Mouse (Mus musculus): Measurements from ENCODE around the gene Bpifb4. TPM values are rescaled to one million over a fixed set of nuclear protein-coding genes. Genes with fewer than 3 reads are reported as not detected.
A peak's percentile ranks its signal among the peaks of the same experiment; 100 is the strongest.

Gene Bpifb4
- total and polyA plus RNA-seq, 3 experiments: not detected

DNA sequence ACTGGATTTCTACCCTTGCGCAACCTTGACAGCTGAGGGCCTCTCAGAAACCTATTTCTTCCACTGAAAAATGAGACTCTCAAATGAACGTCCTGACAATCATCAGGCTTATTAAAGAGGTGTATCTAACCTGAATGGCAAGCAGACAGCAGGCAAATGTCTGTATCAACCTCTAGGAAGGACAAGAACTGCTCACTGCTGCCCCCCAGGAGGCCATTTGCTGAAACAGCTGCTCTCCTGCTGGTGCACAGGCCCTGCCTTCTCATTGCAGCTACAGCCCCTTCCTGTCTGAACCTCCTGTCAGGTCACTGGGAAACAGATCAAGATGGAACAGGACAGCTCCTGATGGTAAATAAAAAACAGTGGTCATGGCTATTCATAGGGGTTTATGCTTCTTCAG is 68.3 kb downstream of the Bpifb4 start:
- Histone ChIP-seq H3K27me3 (ENCODE audit: control insufficient read depth in 1 of 2, insufficient read depth in 2 of 2, low read length in 2 of 2) (no peaks in the 10 kb centered on the region), H3K79me2 (ENCODE audit: control insufficient read depth, insufficient read depth, low read length, poor library complexity) (no peaks in the 10 kb centered on the region), H3K4me1 (ENCODE audit: control insufficient read depth in 1 of 2, insufficient read depth in 2 of 2, low read length in 2 of 2) (no peaks in the 10 kb centered on the region), H3K36me3 (ENCODE audit: control insufficient read depth in 1 of 2, insufficient read depth in 2 of 2, low read length in 2 of 2) (no peaks in the 10 kb centered on the region), H3K27ac (ENCODE audit: control insufficient read depth, low read depth, low read length) (no peak overlapping the region), H3K4me3 (ENCODE audit: control insufficient read depth in 1 of 2, insufficient read depth in 1 of 2, low read depth in 2 of 2, low read length in 2 of 2) (no peak overlapping the region), H3K9ac (ENCODE audit: control insufficient read depth, low read depth, low read length, poor library complexity, severe bottlenecking) (no peak overlapping the region), H3K9me3 (replicated peaks; ENCODE audit: insufficient read depth, low read length) (no peaks in the 10 kb centered on the region)
- DNase-seq (ENCODE audit: low read depth, low spot score): no peak
- TF ChIP-seq MYC (IDR thresholded peaks at IDR 0.05; ENCODE audit: low read depth, low read length) (no peak), CTCF (IDR thresholded peaks at IDR 0.05 in 2 of 3, conservative IDR thresholded peaks at IDR 0.05 in 1 of 3; ENCODE audit: control insufficient read depth in 1 of 3, insufficient read depth in 1 of 3, low read depth in 2 of 3, low read length in 3 of 3, poor library complexity in 1 of 3, severe bottlenecking in 1 of 3) (0 out of 6 replicates have a peak, but pooled peaks of 1 of the 3 experiments have one; percentile 3), MYB (IDR thresholded peaks at IDR 0.05; ENCODE audit: low read depth, low read length) (no peak)

DNA sequence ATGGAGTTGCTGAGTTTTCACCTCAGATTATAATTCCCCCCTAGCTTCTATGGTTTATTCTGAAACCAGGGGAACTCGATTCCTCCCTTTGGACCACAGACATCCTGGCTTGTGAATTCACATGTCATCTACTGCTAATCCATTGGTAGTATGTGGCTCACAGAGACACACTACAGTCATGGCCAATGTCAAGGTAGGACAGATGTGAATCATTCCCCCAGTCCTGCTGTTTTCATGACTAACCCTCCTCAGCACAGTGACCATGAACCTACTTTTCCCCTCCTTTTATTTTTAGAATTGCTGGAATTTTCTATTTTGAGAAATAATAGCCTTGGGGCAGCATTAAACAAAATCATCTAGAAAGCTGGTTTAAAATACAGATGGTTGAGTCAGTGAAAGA is 69.4 kb downstream of the Bpifb4 start:
- DNase-seq (ENCODE audit: low read depth, low spot score): no peak
- no peaks in the 10 kb centered on the region for H3K9me3 ChIP-seq (replicated peaks; ENCODE audit: insufficient read depth, low read length)
- H3K4me3 ChIP-seq (ENCODE audit: control insufficient read depth in 1 of 2, insufficient read depth in 1 of 2, low read depth in 2 of 2, low read length in 2 of 2): no peak overlapping the region
- no peak overlapping the region for H3K9ac ChIP-seq (ENCODE audit: control insufficient read depth, low read depth, low read length, poor library complexity, severe bottlenecking)
- H3K4me1 ChIP-seq (ENCODE audit: control insufficient read depth in 1 of 2, insufficient read depth in 2 of 2, low read length in 2 of 2): no peaks in the 10 kb centered on the region
- TF ChIP-seq TCF12 (IDR thresholded peaks at IDR 0.05; ENCODE audit: low read depth, low read length) (no peak), RAD21 (IDR thresholded peaks at IDR 0.05; ENCODE audit: low read depth, low read length) (no peak), MAX (IDR thresholded peaks at IDR 0.05; ENCODE audit: low read length) (no peak), ETS1 (IDR thresholded peaks at IDR 0.05; ENCODE audit: low read depth, low read length) (no peak), SIN3A (IDR thresholded peaks at IDR 0.05; ENCODE audit: low read length) (no peak), NRF1 (IDR thresholded peaks at IDR 0.05; ENCODE audit: insufficient read depth, low read depth, low read length, poor library complexity, severe bottlenecking) (no peak), SMC3 (IDR thresholded peaks at IDR 0.05; ENCODE audit: low read depth, low read length) (no peak), POLR2A (IDR thresholded peaks at IDR 0.05; ENCODE audit: control insufficient read depth in 1 of 2, insufficient read depth in 1 of 2, low read depth in 1 of 2, low read length in 2 of 2, poor library complexity in 1 of 2) (no peak), RCOR1 (IDR thresholded peaks at IDR 0.05; ENCODE audit: low read depth, low read length) (no peak), ZMIZ1 (IDR thresholded peaks at IDR 0.05; ENCODE audit: low read depth, low read length) (no peak), ZC3H11A (IDR thresholded peaks at IDR 0.05; ENCODE audit: low read depth, low read length) (no peak), MAFK (IDR thresholded peaks at IDR 0.05; ENCODE audit: borderline replicate concordance, low read depth, low read length) (no peak), MYB (IDR thresholded peaks at IDR 0.05; ENCODE audit: low read depth, low read length) (no peak), POLR2AphosphoS2 (IDR thresholded peaks at IDR 0.05; ENCODE audit: low read length) (no peak), USF1 (IDR thresholded peaks at IDR 0.05; ENCODE audit: low read depth, low read length) (no peak), GATA1 (IDR thresholded peaks at IDR 0.05; ENCODE audit: low read depth, low read length) (no peak)
- no peaks in the 10 kb centered on the region for H3K36me3 ChIP-seq (ENCODE audit: control insufficient read depth in 1 of 2, insufficient read depth in 2 of 2, low read length in 2 of 2)
- no peaks in the 10 kb centered on the region for H3K27me3 ChIP-seq (ENCODE audit: control insufficient read depth in 1 of 2, insufficient read depth in 2 of 2, low read length in 2 of 2)
- no peaks in the 10 kb centered on the region for H3K79me2 ChIP-seq (ENCODE audit: control insufficient read depth, insufficient read depth, low read length, poor library complexity)
- no peak overlapping the region for H3K27ac ChIP-seq (ENCODE audit: control insufficient read depth, low read depth, low read length)
